Mouse (Mus musculus) megakaryocyte, adult 5-6 weeks (primary cell): ENCODE data around the gene Glis2. TPM values are rescaled to one million over a fixed set of nuclear protein-coding genes. Genes with fewer than 3 reads are reported as not detected.

Source experiments
- ATAC-seq: 2 replicates; pipeline ENCODE4 v1.8.0; 2016; ENCODE audit warnings: mild to moderate bottlenecking, inconsistent platforms; ENCODE audit not compliant: poor library complexity, severe bottlenecking
- total RNA-seq, 2 experiments: library from RNA; stranded (forward) in 1 of 2; stranded (reverse) in 1 of 2; fragments of 153-499, 151-499 nt in 1 of 2; fragments of 221-1000, 200-1000 nt in 1 of 2; gene quantifications; 2 replicates each; pipeline versions ENCODE4 v1.2.3 to v1.2.4; 2015 to 2017

Glis2 gene
- total RNA-seq (2015) = 0.80 TPM in 2 replicates
- 0.28 and 0.51 TPM in 2 replicates for total RNA-seq (2017)

GRCm38 (mm10) chr16:4593971-4594813 is at the start of gene Glis2:
TSS of gene Glis2 (plus strand) at chr16:4594713.
- ATAC-seq = peak; percentile 38

- no peak for ATAC-seq
These were observed 49.7 kb upstream of the Glis2 start for GRCm38 (mm10) chr16:4544845-4545244.

- ATAC-seq = no peak
These were observed 47.7 kb upstream of the Glis2 start for GRCm38 (mm10) chr16:4546838-4547237.

GRCm38 (mm10) chr16:4547611-4548010 is 46.9 kb upstream of the Glis2 start:
- no peak for ATAC-seq

GRCm38 (mm10) chr16:4548953-4549688 is 45.4 kb upstream of the Glis2 start:
- ATAC-seq = no peak

- peak; percentile 90 for ATAC-seq
These were observed 43.5 kb upstream of the Glis2 start for GRCm38 (mm10) chr16:4551056-4551455.

- no peak for ATAC-seq
These were observed 42.6 kb upstream of the Glis2 start for GRCm38 (mm10) chr16:4551885-4552284.

GRCm38 (mm10) chr16:4552829-4553550 is 41.5 kb upstream of the Glis2 start:
- peak; percentile 49; the same call in 1 of the 2 replicates for ATAC-seq

- ATAC-seq = no peak
These were observed 39.0 kb upstream of the Glis2 start for GRCm38 (mm10) chr16:4555555-4555954.

GRCm38 (mm10) chr16:4557085-4557484 is 37.4 kb upstream of the Glis2 start:
- ATAC-seq = no peak

GRCm38 (mm10) chr16:4557949-4558348 is 36.6 kb upstream of the Glis2 start:
- peak; percentile 56 for ATAC-seq

- ATAC-seq = peak; percentile 88
These were observed 36.0 kb upstream of the Glis2 start for GRCm38 (mm10) chr16:4558384-4558979.

- ATAC-seq = 0 out of 2 replicates have a peak, but pooled peaks have one; percentile 7
These were observed 35.4 kb upstream of the Glis2 start for GRCm38 (mm10) chr16:4558980-4559631.

GRCm38 (mm10) chr16:4559715-4560144 is 34.8 kb upstream of the Glis2 start, which contains the start of gene Tfap4:
TSS of gene Tfap4 (minus strand) at chr16:4559854.
- ATAC-seq = peak; percentile 43

- ATAC-seq = peak; percentile 21
These were observed 34.2 kb upstream of the Glis2 start for GRCm38 (mm10) chr16:4560145-4560952.

- ATAC-seq = peak; percentile 64
These were observed 26.6 kb upstream of the Glis2 start for GRCm38 (mm10) chr16:4567912-4568311.

GRCm38 (mm10) chr16:4570737-4571136 is 23.8 kb upstream of the Glis2 start:
- no peak for ATAC-seq

- ATAC-seq = no peak
These were observed 18.5 kb upstream of the Glis2 start for GRCm38 (mm10) chr16:4576038-4576437.

- ATAC-seq = peak; percentile 59
These were observed 17.6 kb upstream of the Glis2 start for GRCm38 (mm10) chr16:4576873-4577272.
